Mouse (Mus musculus) retina, postnatal 1 day (tissue): ENCODE data around the gene Gal3st1.

Experiments used
- DNase-seq: peaks from one replicate; pipeline ENCODE4 v3.0.0-alpha.2; 2012

The Gal3st1 gene

GRCm38 (mm10) chr11:4035116-4035892 lies 51.9 kb downstream of the Gal3st1 start:
- DNase-seq: no peak

DNA sequence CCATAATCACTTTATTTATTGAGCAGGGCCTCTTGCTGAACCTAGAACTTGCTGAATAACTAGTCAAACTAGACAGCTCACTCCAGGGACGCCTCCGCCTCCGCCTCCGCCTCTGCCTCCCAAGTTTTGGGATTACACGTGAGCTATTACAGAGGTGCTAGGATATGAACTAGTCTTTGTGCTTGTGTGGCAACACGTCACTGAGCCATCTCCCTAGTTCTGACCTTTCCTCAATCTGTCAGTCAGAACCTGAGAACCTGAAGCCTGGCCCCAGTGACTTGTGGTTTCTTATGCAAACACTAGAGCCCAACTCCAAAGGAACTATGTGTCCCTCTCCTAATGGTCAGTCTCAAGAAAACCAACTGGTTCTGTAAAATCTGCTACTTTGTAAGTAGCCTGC lies 52.5 kb downstream of the Gal3st1 start:
- DNase-seq: no peak

DNA sequence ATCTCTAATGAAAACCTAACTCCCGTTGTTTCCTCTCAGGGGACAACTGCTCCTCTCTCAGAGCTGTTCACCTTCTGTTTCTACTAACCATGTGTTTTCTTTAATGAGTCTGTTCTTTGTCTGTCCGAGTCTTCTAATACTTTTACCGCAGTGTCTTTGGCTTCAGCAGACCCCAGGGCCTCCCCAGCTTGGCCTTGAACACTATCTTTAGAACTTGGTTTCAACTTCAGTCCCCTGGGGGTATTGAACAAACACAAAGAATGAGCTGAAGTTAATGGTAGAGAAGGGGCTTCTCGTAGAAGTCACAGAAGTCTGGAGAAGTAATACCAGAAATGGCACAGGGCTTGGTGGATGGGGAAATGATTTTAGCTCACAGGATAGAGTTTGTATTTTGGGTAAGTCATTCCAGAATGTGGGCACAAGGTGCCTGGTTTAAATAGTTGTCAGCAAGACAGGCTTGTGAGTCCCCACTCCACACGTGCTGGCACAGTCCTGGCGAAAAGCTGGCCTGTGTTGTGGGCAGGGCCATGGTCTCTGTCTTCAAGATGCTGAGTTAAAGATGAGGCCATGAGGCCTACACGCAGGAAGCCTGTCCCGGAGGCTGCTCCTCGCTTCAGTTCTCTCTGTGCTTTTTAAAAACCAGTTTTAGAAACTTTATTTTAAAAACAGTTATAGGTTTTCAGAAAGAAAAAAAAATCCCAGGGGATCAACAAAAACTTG lies 53.1 kb downstream of the Gal3st1 start:
- DNase-seq: no peak

DNA sequence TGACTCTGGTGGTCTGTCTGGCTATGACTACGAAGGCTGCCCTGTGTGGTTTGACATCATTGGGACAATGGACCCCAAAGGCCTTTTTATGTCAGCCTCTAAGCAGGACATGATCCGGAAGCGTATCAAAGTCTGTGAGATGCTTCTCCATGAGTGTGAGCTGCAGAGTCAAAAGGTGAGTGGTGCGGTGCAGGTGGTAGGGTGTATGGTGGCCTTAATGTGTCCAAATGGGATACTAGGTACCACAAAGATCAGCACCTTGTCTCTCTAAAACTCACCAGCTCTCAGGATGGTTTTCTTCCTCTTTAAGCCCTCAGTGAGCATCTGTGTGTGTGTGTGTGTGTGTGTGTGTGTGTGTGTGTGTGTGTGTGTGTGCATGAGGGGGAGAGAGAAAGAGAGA lies 56.5 kb downstream of the Gal3st1 start:
- no peak for DNase-seq

GRCm38 (mm10) chr11:4041123-4041625 lies 57.7 kb downstream of the Gal3st1 start:
- no peak for DNase-seq

DNA sequence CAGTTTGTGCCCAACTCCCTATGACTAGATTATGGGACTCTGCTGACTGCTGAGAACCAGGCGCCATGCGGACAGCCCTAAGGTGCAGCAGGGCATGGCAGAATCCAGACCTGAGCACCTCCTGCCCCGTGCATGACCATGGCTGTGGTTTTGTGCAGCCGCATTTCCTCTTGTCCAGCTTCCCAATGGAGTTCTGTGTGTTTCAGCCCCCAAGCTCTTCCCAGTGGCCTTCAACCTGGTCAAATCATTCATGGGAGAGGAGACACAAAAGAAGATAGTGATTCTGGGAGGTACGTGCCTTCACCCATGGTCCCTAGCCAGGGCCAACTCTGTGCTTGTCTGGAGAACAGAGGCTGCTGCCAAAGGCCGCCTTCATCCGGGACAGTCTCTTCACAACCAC lies 59.6 kb downstream of the Gal3st1 start:
- DNase-seq: no peak

DNA sequence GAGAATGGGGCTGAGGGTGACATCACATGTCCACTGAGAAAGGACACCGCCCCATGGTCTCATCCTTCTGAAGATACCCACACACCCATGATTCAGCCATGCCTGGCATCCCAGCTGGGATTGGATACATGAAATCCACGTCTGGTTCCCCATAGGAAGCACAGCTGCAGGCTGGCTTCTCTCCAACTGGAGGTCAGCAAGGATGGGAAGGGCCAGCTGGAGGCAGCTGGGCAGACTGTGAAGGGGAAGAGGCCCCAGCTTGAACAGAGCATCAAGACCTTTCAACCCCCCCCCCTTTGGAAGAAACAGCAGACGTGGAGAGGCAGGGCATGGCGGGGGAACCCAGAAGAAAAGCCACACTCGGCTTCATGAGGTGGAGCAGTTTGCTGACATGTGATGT lies 63.1 kb downstream of the Gal3st1 start:
- peak; percentile 52 for DNase-seq

GRCm38 (mm10) chr11:4047766-4048165 lies 64.3 kb downstream of the Gal3st1 start:
- no peak for DNase-seq

DNA sequence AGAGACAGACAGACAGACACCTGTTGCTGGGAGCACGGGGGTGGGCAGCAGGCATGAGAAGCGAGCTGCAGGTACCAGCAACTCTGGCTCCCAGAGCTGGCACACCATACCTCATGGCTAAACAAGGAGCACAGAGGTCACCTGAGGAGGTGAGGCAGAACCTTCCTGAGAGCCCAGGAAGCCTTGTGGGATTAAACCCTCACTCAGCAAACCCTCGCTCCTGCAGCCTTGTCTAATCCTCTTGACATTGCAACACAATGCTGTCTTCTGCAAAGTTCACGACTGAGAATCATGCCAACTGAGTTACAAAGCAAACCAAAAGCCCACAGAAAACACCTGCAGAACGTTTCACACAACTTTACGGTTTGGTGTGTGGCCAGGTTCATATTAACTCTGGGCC lies 65.0 kb downstream of the Gal3st1 start:
- DNase-seq: no peak
